Mouse (Mus musculus) ES-E14 (cell line): Measurements from ENCODE around the gene Adra1d.

Experiments
- CHD2 ChIP-seq: IDR thresholded peaks from 2 replicates; pipeline ENCODE4 v1.6.1; 2014; ENCODE audit warnings: mild to moderate bottlenecking, low read depth, low read length, inconsistent platforms
- ZNF384 ChIP-seq: IDR thresholded peaks from 2 replicates; pipeline ENCODE4 v1.6.1; 2012; ENCODE audit warnings: low read depth, low read length, inconsistent platforms

- TF ChIP-seq ZNF384 (no peak), CHD2 (no peak)
Observed at GRCm38 (mm10) chr2:131539780-131540179, 22.3 kb downstream of the Adra1d start.
